Mouse (Mus musculus): Measurements from ENCODE around the gene Rhbdf2. TPM values are rescaled to one million over a fixed set of nuclear protein-coding genes. Genes with fewer than 3 reads are reported as not detected.

Rhbdf2 gene
- total and polyA plus RNA-seq, 2 experiments: 3.1 to 17.8 TPM

DNA sequence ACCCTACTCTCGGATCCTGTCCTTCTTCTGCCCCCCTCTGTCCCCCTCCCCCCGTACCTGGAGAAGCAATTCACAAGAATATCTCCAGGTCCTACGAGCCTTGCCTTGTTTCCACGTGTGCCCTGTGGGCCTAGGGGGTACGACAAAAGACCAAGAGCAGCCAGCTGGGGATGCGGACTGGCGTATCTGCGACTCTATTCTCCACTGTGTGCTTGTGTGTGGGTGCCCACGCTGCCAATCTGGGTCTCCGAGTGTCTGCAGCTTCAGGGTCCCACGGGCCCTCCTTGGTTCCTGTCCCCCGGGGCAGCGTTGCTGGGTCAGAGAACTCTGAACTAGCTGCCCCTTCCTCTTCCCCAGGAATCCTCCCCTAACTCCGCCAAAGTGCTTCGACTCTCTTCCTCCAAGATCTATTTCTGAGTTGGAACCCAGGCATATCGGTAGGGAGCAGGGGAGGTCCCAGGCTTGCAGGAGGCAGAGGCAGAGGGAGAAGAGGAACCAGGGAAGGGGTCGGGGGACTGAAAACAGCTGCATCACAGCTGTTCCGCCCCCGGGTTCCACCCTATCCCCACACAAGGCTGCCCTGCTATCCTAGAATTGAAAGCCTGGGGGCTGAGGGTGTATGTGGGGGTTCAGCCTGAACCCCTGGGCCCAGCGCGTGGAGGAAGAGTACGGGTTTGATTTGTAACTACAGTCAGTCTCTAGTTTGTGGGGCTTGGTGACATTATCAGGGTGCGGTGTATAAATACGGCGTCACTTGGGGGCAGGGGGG lies 25.7 kb upstream of the Rhbdf2 start:
- Histone ChIP-seq H3K27me3 (ENCODE audit: control insufficient read depth, insufficient read depth, low read length) (peaks cover 10% of the 10 kb centered on the region; the same call in 1 of the 2 replicates), H3K27ac (replicated peaks; ENCODE audit: insufficient read depth, low read depth, low read length) (no peak overlapping the region), H3K4me3 (ENCODE audit: insufficient read depth, low read depth, low read length) (peak overlapping the region; percentile 22; the same call in 1 of the 2 replicates), H3K36me3 (ENCODE audit: control insufficient read depth, insufficient read depth, low read length) (no peaks in the 10 kb centered on the region), H3K4me1 (ENCODE audit: control insufficient read depth, insufficient read depth, low read length) (no peaks in the 10 kb centered on the region), H3K79me2 (ENCODE audit: control insufficient read depth, insufficient read depth, low read length) (no peaks in the 10 kb centered on the region), H3K9ac (ENCODE audit: low read depth, low read length) (peak overlapping the region; percentile 14; the same call in 1 of the 2 replicates)
- DNase-seq (ENCODE audit: extremely low read depth, low read depth, low spot score): no peak
- TF ChIP-seq POLR2A (IDR thresholded peaks at IDR 0.05; ENCODE audit: extremely low read depth, insufficient read depth, low read length) (no peak), CTCF (IDR thresholded peaks at IDR 0.05; ENCODE audit: low read depth, low read length) (no peak)
- 80% methylated on average over 25 of the region's 25 CpGs for WGBS

- no peaks in the 10 kb centered on the region for H3K36me3 ChIP-seq (ENCODE audit: control insufficient read depth, insufficient read depth, low read length)
- WGBS: 79% methylated on average over 8 of the region's 8 CpGs
- H3K27ac ChIP-seq (replicated peaks; ENCODE audit: insufficient read depth, low read depth, low read length): no peak overlapping the region
- H3K79me2 ChIP-seq (ENCODE audit: control insufficient read depth, insufficient read depth, low read length): no peaks in the 10 kb centered on the region
- TF ChIP-seq POLR2A (IDR thresholded peaks at IDR 0.05; ENCODE audit: extremely low read depth, insufficient read depth, low read length): no peak
- no peak for TF ChIP-seq CTCF (IDR thresholded peaks at IDR 0.05; ENCODE audit: low read depth, low read length)
- no peak for DNase-seq (ENCODE audit: extremely low read depth, low read depth, low spot score)
- H3K4me1 ChIP-seq (ENCODE audit: control insufficient read depth, insufficient read depth, low read length): no peaks in the 10 kb centered on the region
- H3K27me3 ChIP-seq (ENCODE audit: control insufficient read depth, insufficient read depth, low read length): peaks cover 10% of the 10 kb centered on the region; the same call in 1 of the 2 replicates
- H3K9ac ChIP-seq (ENCODE audit: low read depth, low read length): no peak overlapping the region
- H3K4me3 ChIP-seq (ENCODE audit: insufficient read depth, low read depth, low read length): no peak overlapping the region
Measured at GRCm38 (mm10) chr11:116651339-116651738, 24.5 kb upstream of the Rhbdf2 start.

DNA sequence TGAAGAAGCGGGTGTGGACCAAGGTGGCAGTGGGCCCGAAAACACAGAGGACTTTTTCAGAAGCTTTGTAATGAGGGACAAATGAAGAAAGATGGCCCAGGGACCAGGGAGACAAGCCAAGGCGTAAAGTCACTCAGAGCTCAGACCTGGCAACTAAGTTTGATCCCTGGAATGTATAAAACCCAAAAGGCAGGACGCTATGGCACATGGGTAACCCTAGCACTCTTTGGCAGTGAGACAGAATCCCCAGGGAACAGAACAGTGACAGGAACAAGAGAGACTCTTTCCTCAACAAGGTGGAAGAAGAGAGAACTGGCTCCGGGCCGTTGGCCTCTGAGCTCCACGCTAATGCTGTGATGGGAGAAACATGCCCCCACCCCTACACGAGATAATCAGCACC lies 24.0 kb upstream of the Rhbdf2 start:
- Histone ChIP-seq H3K9ac (ENCODE audit: low read depth, low read length) (no peak overlapping the region), H3K4me1 (ENCODE audit: control insufficient read depth, insufficient read depth, low read length) (no peaks in the 10 kb centered on the region), H3K4me3 (ENCODE audit: insufficient read depth, low read depth, low read length) (no peak overlapping the region), H3K36me3 (ENCODE audit: control insufficient read depth, insufficient read depth, low read length) (no peaks in the 10 kb centered on the region), H3K79me2 (ENCODE audit: control insufficient read depth, insufficient read depth, low read length) (no peaks in the 10 kb centered on the region), H3K27me3 (ENCODE audit: control insufficient read depth, insufficient read depth, low read length) (peaks cover 10% of the 10 kb centered on the region; the same call in 1 of the 2 replicates), H3K27ac (replicated peaks; ENCODE audit: insufficient read depth, low read depth, low read length) (no peak overlapping the region)
- TF ChIP-seq POLR2A (IDR thresholded peaks at IDR 0.05; ENCODE audit: extremely low read depth, insufficient read depth, low read length): no peak
- TF ChIP-seq CTCF (IDR thresholded peaks at IDR 0.05; ENCODE audit: low read depth, low read length): no peak
- no peak for DNase-seq (ENCODE audit: extremely low read depth, low read depth, low spot score)
- 87% methylated on average over 8 of the region's 8 CpGs for WGBS

DNA sequence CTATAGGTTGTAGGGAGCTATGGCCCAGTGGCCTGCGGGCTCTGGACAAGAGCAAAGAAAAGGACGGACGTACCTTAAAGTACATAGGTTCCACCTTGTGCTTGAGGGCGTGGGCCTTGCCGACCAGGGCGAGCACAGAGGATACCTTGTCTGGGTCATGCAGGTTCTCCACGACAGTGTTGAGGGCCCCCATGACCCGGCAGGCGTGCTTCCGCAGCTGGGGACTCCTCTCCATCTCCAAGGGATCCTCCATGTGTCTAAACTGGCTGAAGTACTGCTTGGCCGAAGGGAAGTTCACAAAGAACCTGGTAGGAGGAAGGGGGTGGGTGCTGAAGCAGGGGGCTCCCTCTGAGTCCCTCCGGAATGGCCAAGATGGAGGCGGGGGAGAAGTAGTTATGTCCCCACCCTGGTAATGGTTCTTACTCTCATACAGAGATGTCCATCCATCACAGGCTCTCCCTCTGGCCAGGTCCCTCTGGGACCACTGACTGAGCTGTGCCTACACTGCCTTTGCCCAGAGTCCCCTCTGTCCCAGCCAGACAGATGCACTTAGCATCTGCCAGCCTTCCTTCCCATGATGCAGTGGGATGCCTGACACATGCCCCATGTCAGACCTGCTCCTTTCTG lies 23.0 kb upstream of the Rhbdf2 start:
- H3K27me3 ChIP-seq (ENCODE audit: control insufficient read depth, insufficient read depth, low read length): peaks cover 10% of the 10 kb centered on the region; the same call in 1 of the 2 replicates
- H3K4me3 ChIP-seq (ENCODE audit: insufficient read depth, low read depth, low read length): no peak overlapping the region
- 89% methylated on average over 13 of the region's 13 CpGs for WGBS
- no peaks in the 10 kb centered on the region for H3K4me1 ChIP-seq (ENCODE audit: control insufficient read depth, insufficient read depth, low read length)
- no peaks in the 10 kb centered on the region for H3K36me3 ChIP-seq (ENCODE audit: control insufficient read depth, insufficient read depth, low read length)
- DNase-seq (ENCODE audit: extremely low read depth, low read depth, low spot score): no peak
- H3K9ac ChIP-seq (ENCODE audit: low read depth, low read length): no peak overlapping the region
- no peak overlapping the region for H3K27ac ChIP-seq (replicated peaks; ENCODE audit: insufficient read depth, low read depth, low read length)
- no peaks in the 10 kb centered on the region for H3K79me2 ChIP-seq (ENCODE audit: control insufficient read depth, insufficient read depth, low read length)
- TF ChIP-seq POLR2A (IDR thresholded peaks at IDR 0.05; ENCODE audit: extremely low read depth, insufficient read depth, low read length): no peak
- no peak for TF ChIP-seq CTCF (IDR thresholded peaks at IDR 0.05; ENCODE audit: low read depth, low read length)

- WGBS: 80% methylated on average over 10 of the region's 10 CpGs
- DNase-seq (ENCODE audit: extremely low read depth, low read depth, low spot score): no peak
- no peaks in the 10 kb centered on the region for H3K36me3 ChIP-seq (ENCODE audit: control insufficient read depth, insufficient read depth, low read length)
- no peaks in the 10 kb centered on the region for H3K4me1 ChIP-seq (ENCODE audit: control insufficient read depth, insufficient read depth, low read length)
- H3K4me3 ChIP-seq (ENCODE audit: insufficient read depth, low read depth, low read length): no peak overlapping the region
- H3K9ac ChIP-seq (ENCODE audit: low read depth, low read length): no peak overlapping the region
- H3K79me2 ChIP-seq (ENCODE audit: control insufficient read depth, insufficient read depth, low read length): no peaks in the 10 kb centered on the region
- TF ChIP-seq CTCF (IDR thresholded peaks at IDR 0.05; ENCODE audit: low read depth, low read length) (no peak), POLR2A (IDR thresholded peaks at IDR 0.05; ENCODE audit: extremely low read depth, insufficient read depth, low read length) (no peak)
- H3K27ac ChIP-seq (replicated peaks; ENCODE audit: insufficient read depth, low read depth, low read length): peak overlapping the region; percentile 71
- peaks cover 4% of the 10 kb centered on the region; the same call in 1 of the 2 replicates for H3K27me3 ChIP-seq (ENCODE audit: control insufficient read depth, insufficient read depth, low read length)
Measured at GRCm38 (mm10) chr11:116648976-116649375, 22.2 kb upstream of the Rhbdf2 start.

Measured in liver, adult 2 months (tissue).